Mouse (Mus musculus): ENCODE data around the gene Arhgap27.
A peak's percentile ranks its signal among the peaks of the same experiment; 100 is the strongest.
"Not testable (repeated sequence)": the region's sequence is repeated elsewhere in the genome, so short reads cannot be mapped to it uniquely, and the experiment has no call there.

The Arhgap27 gene

GRCm38 (mm10) chr11:103292152-103292889 is 71.2 kb downstream of the Arhgap27 start:
- DNase-seq = peak; percentile 34 to 40

GRCm38 (mm10) chr11:103290841-103291240 is 72.7 kb downstream of the Arhgap27 start:
- DNase-seq = not testable (repeated sequence)

- peak; percentile 26 to 35 for DNase-seq
These were observed 75.1 kb downstream of the Arhgap27 start for GRCm38 (mm10) chr11:103288291-103288963.

- DNase-seq = no peak
These were observed 76.6 kb downstream of the Arhgap27 start for GRCm38 (mm10) chr11:103286910-103287309.

GRCm38 (mm10) chr11:103285951-103286350 is 77.5 kb downstream of the Arhgap27 start:
- DNase-seq = peak in 1 of 2 experiments; percentile 30

GRCm38 (mm10) chr11:103285276-103285675 is 78.2 kb downstream of the Arhgap27 start:
- no peak for DNase-seq

- no peak for DNase-seq
These were observed 81.7 kb downstream of the Arhgap27 start for GRCm38 (mm10) chr11:103281784-103282183.

Data from cerebellum, postnatal 10 days (tissue).